Mouse (Mus musculus): ENCODE measurements around the gene Baz1b. TPM values are rescaled to one million over a fixed set of nuclear protein-coding genes. Genes with fewer than 3 reads are reported as not detected.
A peak's percentile ranks its signal among the peaks of the same experiment; 100 is the strongest.
"Not testable (repeated sequence)": the region's sequence is repeated elsewhere in the genome, so short reads cannot be mapped to it uniquely, and the experiment has no call there.

The Baz1b gene
- polyA plus RNA-seq, 1 experiment: 25.5 TPM

- Histone ChIP-seq H3K27ac (replicated peaks; ENCODE audit: low read depth, low read length) (peak overlapping the region; percentile 87), H3K4me3 (ENCODE audit: insufficient read depth, low read depth, low read length) (peak overlapping the region; percentile 79), H3K4me1 (ENCODE audit: control insufficient read depth, insufficient read depth, insufficient read length, low read length) (peaks cover 9% of the 10 kb centered on the region)
Observed at GRCm38 (mm10) chr5:135187349-135188213, 517 bp downstream of the Baz1b start.

- H3K27ac ChIP-seq (replicated peaks; ENCODE audit: low read depth, low read length): peak overlapping the region; percentile 87
- peak overlapping the region; percentile 79 for H3K4me3 ChIP-seq (ENCODE audit: insufficient read depth, low read depth, low read length)
- peaks cover 11% of the 10 kb centered on the region for H3K4me1 ChIP-seq (ENCODE audit: control insufficient read depth, insufficient read depth, insufficient read length, low read length)
Observed at GRCm38 (mm10) chr5:135188214-135188554, 1.1 kb downstream of the Baz1b start.

GRCm38 (mm10) chr5:135189281-135190022 is 2.4 kb downstream of the Baz1b start:
- peak overlapping the region; percentile 20; the same call in 1 of the 2 replicates for H3K27ac ChIP-seq (replicated peaks; ENCODE audit: low read depth, low read length)
- peak overlapping the region; percentile 14 for H3K4me3 ChIP-seq (ENCODE audit: insufficient read depth, low read depth, low read length)
- peaks cover 11% of the 10 kb centered on the region for H3K4me1 ChIP-seq (ENCODE audit: control insufficient read depth, insufficient read depth, insufficient read length, low read length)

GRCm38 (mm10) chr5:135191620-135192019 is 4.6 kb downstream of the Baz1b start:
- no peak overlapping the region for H3K4me3 ChIP-seq (ENCODE audit: insufficient read depth, low read depth, low read length)
- H3K27ac ChIP-seq (replicated peaks; ENCODE audit: low read depth, low read length): no peak overlapping the region
- H3K4me1 ChIP-seq (ENCODE audit: control insufficient read depth, insufficient read depth, insufficient read length, low read length): peaks cover 11% of the 10 kb centered on the region

GRCm38 (mm10) chr5:135192431-135192830 is 5.4 kb downstream of the Baz1b start:
- H3K4me3 ChIP-seq (ENCODE audit: insufficient read depth, low read depth, low read length): no peak overlapping the region
- H3K4me1 ChIP-seq (ENCODE audit: control insufficient read depth, insufficient read depth, insufficient read length, low read length): peaks cover 11% of the 10 kb centered on the region
- H3K27ac ChIP-seq (replicated peaks; ENCODE audit: low read depth, low read length): no peak overlapping the region

- H3K4me1 ChIP-seq (ENCODE audit: control insufficient read depth, insufficient read depth, insufficient read length, low read length): peaks cover 2% of the 10 kb centered on the region; the same call in 1 of the 2 replicates
- H3K27ac ChIP-seq (replicated peaks; ENCODE audit: low read depth, low read length): no peak overlapping the region
Observed at GRCm38 (mm10) chr5:135196367-135196766, 9.3 kb downstream of the Baz1b start.

GRCm38 (mm10) chr5:135202763-135203162 is 15.7 kb downstream of the Baz1b start:
- Histone ChIP-seq H3K4me1 (ENCODE audit: control insufficient read depth, insufficient read depth, insufficient read length, low read length) (no peaks in the 10 kb centered on the region), H3K4me3 (ENCODE audit: insufficient read depth, low read depth, low read length) (no peak overlapping the region), H3K27ac (replicated peaks; ENCODE audit: low read depth, low read length) (no peak overlapping the region)

More at GRCm38 (mm10) chr5:135196367-135196766, 9.3 kb downstream of the Baz1b start:
- H3K4me3 ChIP-seq (ENCODE audit: insufficient read depth, low read depth, low read length): no peak overlapping the region

- no peak overlapping the region for H3K4me3 ChIP-seq (ENCODE audit: insufficient read depth, low read depth, low read length)
- no peaks in the 10 kb centered on the region for H3K4me1 ChIP-seq (ENCODE audit: control insufficient read depth, insufficient read depth, insufficient read length, low read length)
- no peak overlapping the region for H3K27ac ChIP-seq (replicated peaks; ENCODE audit: low read depth, low read length)
Observed at GRCm38 (mm10) chr5:135208197-135208596, 21.1 kb downstream of the Baz1b start.

- Histone ChIP-seq H3K27ac (replicated peaks; ENCODE audit: low read depth, low read length) (no peak overlapping the region), H3K4me1 (ENCODE audit: control insufficient read depth, insufficient read depth, insufficient read length, low read length) (no peaks in the 10 kb centered on the region), H3K4me3 (ENCODE audit: insufficient read depth, low read depth, low read length) (no peak overlapping the region)
Observed at GRCm38 (mm10) chr5:135216871-135217270, 29.8 kb downstream of the Baz1b start.

GRCm38 (mm10) chr5:135220941-135221340 is 33.9 kb downstream of the Baz1b start:
- H3K4me3 ChIP-seq (ENCODE audit: insufficient read depth, low read depth, low read length): no peak overlapping the region

GRCm38 (mm10) chr5:135222066-135222465 is 35.0 kb downstream of the Baz1b start:
- Histone ChIP-seq H3K4me1 (ENCODE audit: control insufficient read depth, insufficient read depth, insufficient read length, low read length) (no peaks in the 10 kb centered on the region), H3K4me3 (ENCODE audit: insufficient read depth, low read depth, low read length) (no peak overlapping the region), H3K27ac (replicated peaks; ENCODE audit: low read depth, low read length) (no peak overlapping the region)

More at GRCm38 (mm10) chr5:135220941-135221340, 33.9 kb downstream of the Baz1b start:
- no peak overlapping the region for H3K27ac ChIP-seq (replicated peaks; ENCODE audit: low read depth, low read length)
- H3K4me1 ChIP-seq (ENCODE audit: control insufficient read depth, insufficient read depth, insufficient read length, low read length): no peaks in the 10 kb centered on the region

- Histone ChIP-seq H3K4me3 (ENCODE audit: insufficient read depth, low read depth, low read length) (no peak overlapping the region), H3K27ac (replicated peaks; ENCODE audit: low read depth, low read length) (no peak overlapping the region), H3K4me1 (ENCODE audit: control insufficient read depth, insufficient read depth, insufficient read length, low read length) (no peaks in the 10 kb centered on the region)
Observed at GRCm38 (mm10) chr5:135224169-135224568, 37.1 kb downstream of the Baz1b start.

- H3K4me1 ChIP-seq (ENCODE audit: control insufficient read depth, insufficient read depth, insufficient read length, low read length); H3K27ac ChIP-seq (replicated peaks; ENCODE audit: low read depth, low read length); H3K4me3 ChIP-seq (ENCODE audit: insufficient read depth, low read depth, low read length): not testable (repeated sequence)
Observed at GRCm38 (mm10) chr5:135225879-135226278, 38.8 kb downstream of the Baz1b start.

GRCm38 (mm10) chr5:135230186-135230585 is 43.1 kb downstream of the Baz1b start:
- H3K4me1 ChIP-seq (ENCODE audit: control insufficient read depth, insufficient read depth, insufficient read length, low read length): no peaks in the 10 kb centered on the region
- H3K4me3 ChIP-seq (ENCODE audit: insufficient read depth, low read depth, low read length): no peak overlapping the region
- no peak overlapping the region for H3K27ac ChIP-seq (replicated peaks; ENCODE audit: low read depth, low read length)

GRCm38 (mm10) chr5:135233166-135233920 is 46.3 kb downstream of the Baz1b start:
- Histone ChIP-seq H3K4me3 (ENCODE audit: insufficient read depth, low read depth, low read length) (no peak overlapping the region), H3K27ac (replicated peaks; ENCODE audit: low read depth, low read length) (no peak overlapping the region), H3K4me1 (ENCODE audit: control insufficient read depth, insufficient read depth, insufficient read length, low read length) (no peaks in the 10 kb centered on the region)
